Mouse (Mus musculus): ENCODE data around the gene Shc2. TPM values are rescaled to one million over a fixed set of nuclear protein-coding genes. Genes with fewer than 3 reads are reported as not detected.

Shc2 gene
- polyA plus RNA-seq, 1 experiment from 2014 or later = 0.08 TPM

GRCm38 (mm10) chr10:79580356-79580755 is 57.4 kb downstream of the Shc2 start:
- H3K4me3 ChIP-seq (ENCODE audit: low read depth, low read length) = no peak overlapping the region
- WGBS (ENCODE audit: insufficient replicate concordance) = 55% methylated on average over 7 of the region's 7 CpGs
- H3K27me3 ChIP-seq (ENCODE audit: control insufficient read depth, insufficient read depth, low read depth, low read length) = no peaks in the 10 kb centered on the region
- H3K4me1 ChIP-seq (ENCODE audit: control insufficient read depth, low read depth, low read length) = no peaks in the 10 kb centered on the region
- no peak for ATAC-seq (ENCODE audit: low read depth)
- H3K27ac ChIP-seq (ENCODE audit: low read length) = no peak overlapping the region
- H3K9ac ChIP-seq (ENCODE audit: low read depth, low read length) = no peak overlapping the region
- H3K36me3 ChIP-seq (ENCODE audit: control insufficient read depth, insufficient read depth) = no peaks in the 10 kb centered on the region
- no peak overlapping the region for H3K4me2 ChIP-seq (ENCODE audit: low read depth, low read length)
- no peaks in the 10 kb centered on the region for H3K9me3 ChIP-seq (replicated peaks; ENCODE audit: control insufficient read depth, low read length)

- Histone ChIP-seq H3K27ac (ENCODE audit: low read length) (no peak overlapping the region), H3K4me3 (ENCODE audit: low read depth, low read length) (no peak overlapping the region), H3K4me2 (ENCODE audit: low read depth, low read length) (no peak overlapping the region), H3K4me1 (ENCODE audit: control insufficient read depth, low read depth, low read length) (no peaks in the 10 kb centered on the region), H3K9ac (ENCODE audit: low read depth, low read length) (no peak overlapping the region), H3K27me3 (ENCODE audit: control insufficient read depth, insufficient read depth, low read depth, low read length) (no peaks in the 10 kb centered on the region), H3K9me3 (replicated peaks; ENCODE audit: control insufficient read depth, low read length) (no peaks in the 10 kb centered on the region), H3K36me3 (ENCODE audit: control insufficient read depth, insufficient read depth) (no peaks in the 10 kb centered on the region)
- ATAC-seq (ENCODE audit: low read depth) = no peak
- WGBS (ENCODE audit: insufficient replicate concordance) = 60% methylated on average over 12 of the region's 12 CpGs
Measured at GRCm38 (mm10) chr10:79579781-79580180, 57.9 kb downstream of the Shc2 start.

DNA sequence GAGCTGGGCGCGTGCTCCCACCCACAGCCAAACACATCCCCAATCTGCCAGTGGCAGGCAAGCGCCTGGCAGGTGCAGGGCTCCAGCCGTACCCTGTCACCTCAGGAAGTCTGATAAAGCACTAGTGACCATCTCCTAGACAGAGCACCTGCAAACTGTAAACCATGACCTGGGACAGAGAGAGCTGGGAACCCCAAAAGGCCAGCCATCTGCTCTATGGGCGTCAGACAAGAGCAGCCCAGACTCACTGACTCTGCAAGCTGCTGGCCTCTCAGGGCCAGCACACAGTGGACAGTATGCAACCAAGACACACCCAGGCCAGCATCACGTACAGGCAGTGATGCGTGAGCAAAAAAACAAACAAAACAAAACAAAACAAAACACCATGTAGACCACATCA is 58.8 kb downstream of the Shc2 start:
- no peak overlapping the region for H3K27ac ChIP-seq (ENCODE audit: low read length)
- H3K36me3 ChIP-seq (ENCODE audit: control insufficient read depth, insufficient read depth) = no peaks in the 10 kb centered on the region
- H3K27me3 ChIP-seq (ENCODE audit: control insufficient read depth, insufficient read depth, low read depth, low read length) = no peaks in the 10 kb centered on the region
- H3K4me1 ChIP-seq (ENCODE audit: control insufficient read depth, low read depth, low read length) = no peaks in the 10 kb centered on the region
- no peak for ATAC-seq (ENCODE audit: low read depth)
- no peak overlapping the region for H3K4me2 ChIP-seq (ENCODE audit: low read depth, low read length)
- H3K9me3 ChIP-seq (replicated peaks; ENCODE audit: control insufficient read depth, low read length) = no peaks in the 10 kb centered on the region
- WGBS (ENCODE audit: insufficient replicate concordance) = 57% methylated on average over 7 of the region's 7 CpGs
- no peak overlapping the region for H3K9ac ChIP-seq (ENCODE audit: low read depth, low read length)
- H3K4me3 ChIP-seq (ENCODE audit: low read depth, low read length) = no peak overlapping the region

- H3K36me3 ChIP-seq (ENCODE audit: control insufficient read depth, insufficient read depth) = no peaks in the 10 kb centered on the region
- ATAC-seq (ENCODE audit: low read depth) = no peak
- H3K9me3 ChIP-seq (replicated peaks; ENCODE audit: control insufficient read depth, low read length) = no peaks in the 10 kb centered on the region
- no peaks in the 10 kb centered on the region for H3K4me1 ChIP-seq (ENCODE audit: control insufficient read depth, low read depth, low read length)
- H3K4me2 ChIP-seq (ENCODE audit: low read depth, low read length) = no peak overlapping the region
- no peaks in the 10 kb centered on the region for H3K27me3 ChIP-seq (ENCODE audit: control insufficient read depth, insufficient read depth, low read depth, low read length)
- WGBS (ENCODE audit: insufficient replicate concordance) = 59% methylated on average over 9 of the region's 9 CpGs
- no peak overlapping the region for H3K27ac ChIP-seq (ENCODE audit: low read length)
- no peak overlapping the region for H3K9ac ChIP-seq (ENCODE audit: low read depth, low read length)
- no peak overlapping the region for H3K4me3 ChIP-seq (ENCODE audit: low read depth, low read length)
Measured at GRCm38 (mm10) chr10:79578276-79578675, 59.4 kb downstream of the Shc2 start.

DNA sequence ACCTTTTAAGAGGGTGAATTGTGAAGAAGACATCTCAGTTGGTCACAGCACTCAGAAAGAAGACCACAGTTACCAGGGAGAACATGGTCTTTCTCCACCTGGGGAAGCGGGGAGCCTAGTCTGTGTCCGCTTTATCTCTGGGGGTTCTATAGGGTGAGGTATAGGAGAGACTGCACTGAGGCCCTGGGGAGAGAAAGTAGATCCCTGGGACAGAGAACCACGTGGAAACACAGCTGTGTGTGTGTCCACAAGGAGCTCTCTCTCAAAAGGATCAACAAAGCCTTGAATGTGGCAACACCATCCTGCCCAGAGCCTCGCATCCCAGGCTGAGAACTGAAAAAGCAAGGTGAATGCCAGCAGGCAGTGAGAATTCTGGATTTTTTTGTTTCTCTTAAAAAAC is 60.3 kb downstream of the Shc2 start:
- no peak overlapping the region for H3K27ac ChIP-seq (ENCODE audit: low read length)
- WGBS (ENCODE audit: insufficient replicate concordance) = 61% methylated on average over 4 of the region's 4 CpGs
- H3K9ac ChIP-seq (ENCODE audit: low read depth, low read length) = no peak overlapping the region
- no peaks in the 10 kb centered on the region for H3K27me3 ChIP-seq (ENCODE audit: control insufficient read depth, insufficient read depth, low read depth, low read length)
- no peak for ATAC-seq (ENCODE audit: low read depth)
- no peaks in the 10 kb centered on the region for H3K36me3 ChIP-seq (ENCODE audit: control insufficient read depth, insufficient read depth)
- H3K4me1 ChIP-seq (ENCODE audit: control insufficient read depth, low read depth, low read length) = no peaks in the 10 kb centered on the region
- no peak overlapping the region for H3K4me2 ChIP-seq (ENCODE audit: low read depth, low read length)
- H3K9me3 ChIP-seq (replicated peaks; ENCODE audit: control insufficient read depth, low read length) = no peaks in the 10 kb centered on the region
- H3K4me3 ChIP-seq (ENCODE audit: low read depth, low read length) = no peak overlapping the region

DNA sequence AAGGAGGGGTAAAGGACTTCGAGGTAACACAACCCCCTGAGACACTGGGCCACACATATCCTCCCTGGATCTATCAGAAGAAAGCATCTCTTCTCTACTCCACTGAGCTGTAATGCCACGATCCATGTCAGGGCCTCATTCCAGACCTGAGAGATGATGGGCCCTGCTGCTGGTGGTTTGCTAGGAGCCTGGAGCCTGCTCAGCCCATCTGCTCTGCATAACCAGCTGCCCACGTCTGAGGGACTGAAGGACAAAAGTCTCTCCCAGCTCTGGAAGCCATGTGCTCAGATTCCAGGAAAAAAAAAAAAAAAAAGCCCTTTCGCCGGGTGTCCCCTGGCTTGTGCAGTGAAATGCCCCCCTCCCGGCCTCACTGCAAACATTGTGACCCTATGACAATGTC is 62.0 kb downstream of the Shc2 start:
- no peak overlapping the region for H3K4me2 ChIP-seq (ENCODE audit: low read depth, low read length)
- H3K27me3 ChIP-seq (ENCODE audit: control insufficient read depth, insufficient read depth, low read depth, low read length) = no peaks in the 10 kb centered on the region
- no peak for ATAC-seq (ENCODE audit: low read depth)
- no peaks in the 10 kb centered on the region for H3K4me1 ChIP-seq (ENCODE audit: control insufficient read depth, low read depth, low read length)
- 60% methylated on average over 6 of the region's 6 CpGs for WGBS (ENCODE audit: insufficient replicate concordance)
- no peaks in the 10 kb centered on the region for H3K9me3 ChIP-seq (replicated peaks; ENCODE audit: control insufficient read depth, low read length)
- no peak overlapping the region for H3K9ac ChIP-seq (ENCODE audit: low read depth, low read length)
- no peak overlapping the region for H3K4me3 ChIP-seq (ENCODE audit: low read depth, low read length)
- H3K36me3 ChIP-seq (ENCODE audit: control insufficient read depth, insufficient read depth) = no peaks in the 10 kb centered on the region
- no peak overlapping the region for H3K27ac ChIP-seq (ENCODE audit: low read length)

DNA sequence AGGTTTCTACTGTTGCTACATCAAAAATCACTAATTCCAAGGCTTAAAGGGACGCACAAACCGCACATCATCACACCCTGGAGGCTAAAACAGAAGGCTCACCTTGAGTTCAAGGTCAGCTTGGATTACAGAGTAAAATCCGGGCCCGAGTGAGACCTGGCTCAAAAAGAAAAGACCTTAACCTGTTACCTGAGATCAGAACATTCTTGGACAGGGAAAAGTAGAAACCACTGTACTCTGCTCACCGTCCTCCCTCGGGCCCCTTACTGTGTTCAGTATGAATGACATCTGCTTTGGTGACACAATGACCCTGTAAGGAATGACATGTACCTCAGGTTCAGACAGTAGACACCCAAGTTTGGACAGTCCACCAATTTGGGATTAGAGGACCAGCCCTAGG is 62.9 kb downstream of the Shc2 start:
- no peak overlapping the region for H3K4me2 ChIP-seq (ENCODE audit: low read depth, low read length)
- H3K27me3 ChIP-seq (ENCODE audit: control insufficient read depth, insufficient read depth, low read depth, low read length) = no peaks in the 10 kb centered on the region
- H3K27ac ChIP-seq (ENCODE audit: low read length) = no peak overlapping the region
- no peaks in the 10 kb centered on the region for H3K9me3 ChIP-seq (replicated peaks; ENCODE audit: control insufficient read depth, low read length)
- whole genome bisulfite sequencing (ENCODE audit: insufficient replicate concordance) = 71% methylated on average over 6 of the region's 6 CpGs
- no peaks in the 10 kb centered on the region for H3K4me1 ChIP-seq (ENCODE audit: control insufficient read depth, low read depth, low read length)
- no peak overlapping the region for H3K9ac ChIP-seq (ENCODE audit: low read depth, low read length)
- no peak for ATAC-seq (ENCODE audit: low read depth)
- H3K36me3 ChIP-seq (ENCODE audit: control insufficient read depth, insufficient read depth) = no peaks in the 10 kb centered on the region
- no peak overlapping the region for H3K4me3 ChIP-seq (ENCODE audit: low read depth, low read length)

GRCm38 (mm10) chr10:79574350-79574749 is 63.4 kb downstream of the Shc2 start:
- H3K4me1 ChIP-seq (ENCODE audit: control insufficient read depth, low read depth, low read length) = no peaks in the 10 kb centered on the region
- no peak overlapping the region for H3K27ac ChIP-seq (ENCODE audit: low read length)
- H3K4me3 ChIP-seq (ENCODE audit: low read depth, low read length) = no peak overlapping the region
- ATAC-seq (ENCODE audit: low read depth) = no peak
- H3K9ac ChIP-seq (ENCODE audit: low read depth, low read length) = no peak overlapping the region
- H3K27me3 ChIP-seq (ENCODE audit: control insufficient read depth, insufficient read depth, low read depth, low read length) = no peaks in the 10 kb centered on the region
- no peaks in the 10 kb centered on the region for H3K36me3 ChIP-seq (ENCODE audit: control insufficient read depth, insufficient read depth)
- no peaks in the 10 kb centered on the region for H3K9me3 ChIP-seq (replicated peaks; ENCODE audit: control insufficient read depth, low read length)
- 61% methylated on average over 8 of the region's 8 CpGs for WGBS (ENCODE audit: insufficient replicate concordance)
- no peak overlapping the region for H3K4me2 ChIP-seq (ENCODE audit: low read depth, low read length)

DNA sequence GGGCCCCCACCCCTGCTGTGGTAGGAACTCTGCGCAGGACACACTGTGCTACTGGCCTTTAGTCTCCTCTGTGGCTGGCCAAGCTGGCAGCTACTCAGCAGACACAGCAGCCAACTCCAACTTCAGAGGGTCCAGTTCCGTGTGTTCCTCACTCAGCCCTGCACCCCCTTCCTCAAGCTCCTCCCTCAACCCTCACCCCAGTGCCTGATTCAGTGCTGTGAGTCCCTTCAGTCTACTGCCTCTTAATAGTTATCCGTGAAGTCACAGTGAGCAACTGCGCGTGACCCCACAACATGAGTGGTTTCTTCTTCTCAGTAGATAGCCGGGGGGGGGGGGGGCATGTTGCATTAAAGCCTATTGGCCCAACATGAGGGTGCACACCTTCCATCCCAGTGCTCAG is 64.1 kb downstream of the Shc2 start:
- ATAC-seq (ENCODE audit: low read depth) = no peak
- 68% methylated on average over 6 of the region's 6 CpGs for WGBS (ENCODE audit: insufficient replicate concordance)

DNA sequence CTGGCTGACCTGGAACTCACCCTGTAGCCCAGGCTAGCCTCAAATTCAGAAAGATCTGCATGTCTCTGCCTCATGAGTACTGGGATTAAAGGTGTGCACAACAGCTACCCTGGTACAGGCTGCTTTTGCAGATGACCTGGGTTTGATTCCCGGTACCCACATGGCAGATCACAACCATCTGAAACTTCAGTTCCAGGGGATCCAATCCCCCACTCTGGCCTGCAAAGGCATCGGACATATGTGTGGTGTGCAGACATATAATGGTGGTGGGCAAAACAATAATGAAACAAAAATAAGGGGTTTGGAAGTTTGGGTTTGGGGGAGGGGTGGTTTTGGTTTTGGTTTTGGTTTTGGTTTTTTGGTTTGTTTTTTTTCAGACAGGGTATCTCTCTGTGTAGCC is 66.4 kb downstream of the Shc2 start:
- H3K27ac ChIP-seq (ENCODE audit: low read length) = no peak overlapping the region
- no peak for ATAC-seq (ENCODE audit: low read depth)
- no peaks in the 10 kb centered on the region for H3K36me3 ChIP-seq (ENCODE audit: control insufficient read depth, insufficient read depth)
- no peaks in the 10 kb centered on the region for H3K4me1 ChIP-seq (ENCODE audit: control insufficient read depth, low read depth, low read length)
- WGBS (ENCODE audit: insufficient replicate concordance) = 70% methylated on average over 2 of the region's 2 CpGs
- no peak overlapping the region for H3K4me3 ChIP-seq (ENCODE audit: low read depth, low read length)
- no peaks in the 10 kb centered on the region for H3K9me3 ChIP-seq (replicated peaks; ENCODE audit: control insufficient read depth, low read length)
- H3K4me2 ChIP-seq (ENCODE audit: low read depth, low read length) = no peak overlapping the region
- H3K27me3 ChIP-seq (ENCODE audit: control insufficient read depth, insufficient read depth, low read depth, low read length) = no peaks in the 10 kb centered on the region
- no peak overlapping the region for H3K9ac ChIP-seq (ENCODE audit: low read depth, low read length)

More for the DNA sequence above, 64.1 kb downstream of the Shc2 start:
- no peaks in the 10 kb centered on the region for H3K9me3 ChIP-seq (replicated peaks; ENCODE audit: control insufficient read depth, low read length)
- H3K4me3 ChIP-seq (ENCODE audit: low read depth, low read length) = no peak overlapping the region
- H3K27ac ChIP-seq (ENCODE audit: low read length) = no peak overlapping the region
- H3K36me3 ChIP-seq (ENCODE audit: control insufficient read depth, insufficient read depth) = no peaks in the 10 kb centered on the region
- no peak overlapping the region for H3K9ac ChIP-seq (ENCODE audit: low read depth, low read length)
- no peaks in the 10 kb centered on the region for H3K4me1 ChIP-seq (ENCODE audit: control insufficient read depth, low read depth, low read length)
- no peak overlapping the region for H3K4me2 ChIP-seq (ENCODE audit: low read depth, low read length)
- no peaks in the 10 kb centered on the region for H3K27me3 ChIP-seq (ENCODE audit: control insufficient read depth, insufficient read depth, low read depth, low read length)
